8 mouse cellular contexts compared by ENCODE assay signal in genomic region chr15:78833582-78833981, GRCm38 (mm10). TPM values are rescaled to one million over a fixed set of nuclear protein-coding genes. Genes with fewer than 3 reads are reported as not detected.
DNase-seq lines count a peak whose midpoint lies in the region; ATAC-seq and TF ChIP-seq lines count a peak whose summit lies in the region.

No protein-coding gene starts in this region.

- H3K4me1 ChIP-seq in forebrain, embryonic 14.5 days (ENCODE audit: control insufficient read depth, insufficient read depth, low read length): no peaks in the 10 kb centered on the region; the same call in 1 of the 2 replicates
- peaks cover 50% of the 10 kb centered on the region for H3K4me1 ChIP-seq in kidney, postnatal 0 days (replicated peaks; ENCODE audit: insufficient read depth, low read length)
- H3K4me1 ChIP-seq in stomach, embryonic 15.5 days: peaks cover 54% of the 10 kb centered on the region

- no peak overlapping the region for H3K9ac ChIP-seq in forebrain, embryonic 14.5 days (ENCODE audit: low read length)
- H3K9ac ChIP-seq in kidney, postnatal 0 days (ENCODE audit: low read depth, low read length): no peak overlapping the region
- no peak overlapping the region for H3K9ac ChIP-seq in stomach, embryonic 15.5 days

- no peak for TF ChIP-seq CTCF in kidney, postnatal 0 days (IDR thresholded peaks at IDR 0.05; ENCODE audit: low read depth)

- H3K27ac ChIP-seq in forebrain, embryonic 14.5 days (ENCODE audit: low read depth, low read length): peak overlapping the region; percentile 58
- H3K27ac ChIP-seq in kidney, postnatal 0 days: peak overlapping the region; percentile 90
- peak overlapping the region; percentile 87 for H3K27ac ChIP-seq in stomach, embryonic 15.5 days

- 88% methylated on average over 3 of the region's 3 CpGs for WGBS in forebrain, embryonic 14.5 days
- 93% methylated on average over 3 of the region's 3 CpGs for WGBS in kidney, postnatal 0 days
- WGBS in stomach, embryonic 15.5 days: 76% methylated on average over 3 of the region's 3 CpGs

- 0 out of 2 replicates have a peak, but pooled peaks cover 1% of the 10 kb centered on the region for H3K27me3 ChIP-seq in forebrain, embryonic 14.5 days (replicated peaks; ENCODE audit: control insufficient read depth, insufficient read depth, low read length)
- no peaks in the 10 kb centered on the region for H3K27me3 ChIP-seq in kidney, postnatal 0 days (ENCODE audit: insufficient read depth, low read length)
- H3K27me3 ChIP-seq in stomach, embryonic 15.5 days (replicated peaks): no peaks in the 10 kb centered on the region

- DNase-seq in ovary, postnatal 36 days (ENCODE audit: low spot score): peak; percentile 16
- DNase-seq in ovary, adult 18-20 months (ENCODE audit: low spot score): no peak
- DNase-seq in forebrain, embryonic 14.5 days (ENCODE audit: low spot score): no peak
- DNase-seq in kidney, postnatal 0 days (ENCODE audit: low spot score): no peak
- no peak for DNase-seq in right cerebral cortex, postnatal 4 days
- DNase-seq in embryo, embryonic 10 days (ENCODE audit: low spot score): no peak
- no peak for DNase-seq in layer of hippocampus, postnatal 14 days (ENCODE audit: low spot score in 2 of 2)

- ATAC-seq in forebrain, embryonic 14.5 days: no peak
- no peak for ATAC-seq in kidney, postnatal 0 days (replicated peaks; ENCODE audit: low FRiP score, low read depth)
- ATAC-seq in stomach, embryonic 15.5 days (ENCODE audit: insufficient read depth, low FRiP score, low read depth): no peak

- no peaks in the 10 kb centered on the region for H3K36me3 ChIP-seq in forebrain, embryonic 14.5 days (ENCODE audit: control insufficient read depth, insufficient read depth, low read length)
- no peaks in the 10 kb centered on the region for H3K36me3 ChIP-seq in kidney, postnatal 0 days (ENCODE audit: insufficient read depth, low read length)
- no peaks in the 10 kb centered on the region for H3K36me3 ChIP-seq in stomach, embryonic 15.5 days

- no peak overlapping the region for H3K4me3 ChIP-seq in forebrain, embryonic 14.5 days (ENCODE audit: low read depth, low read length)
- H3K4me3 ChIP-seq in kidney, postnatal 0 days (replicated peaks; ENCODE audit: low read depth, low read length): no peak overlapping the region
- H3K4me3 ChIP-seq in stomach, embryonic 15.5 days (replicated peaks): no peak overlapping the region

- H3K4me2 ChIP-seq in forebrain, embryonic 14.5 days (ENCODE audit: low read length): no peak overlapping the region
- no peak overlapping the region for H3K4me2 ChIP-seq in kidney, postnatal 0 days (ENCODE audit: low read length)
- H3K4me2 ChIP-seq in stomach, embryonic 15.5 days: no peak overlapping the region

- H3K9me3 ChIP-seq in forebrain, embryonic 14.5 days (replicated peaks; ENCODE audit: control insufficient read depth, low read length): no peaks in the 10 kb centered on the region
- no peaks in the 10 kb centered on the region for H3K9me3 ChIP-seq in kidney, postnatal 0 days (replicated peaks; ENCODE audit: low read length)
- H3K9me3 ChIP-seq in stomach, embryonic 15.5 days: no peaks in the 10 kb centered on the region

RNA-seq across cellular contexts. Expression of gene Cdc42ep1, which starts 8.8 kb away (rescaled TPM):
- 5.1 and 8.0 TPM in 2 replicates for polyA plus RNA-seq in forebrain, embryonic 14.5 days (2014; fragmentation: Nextera tagmentation; extraction: Ambion mirVana)
- polyA plus RNA-seq in kidney, postnatal 0 days (2015; fragmentation: Nextera tagmentation; extraction: Ambion mirVana): 51.4 and 57.1 TPM in 2 replicates
- polyA plus RNA-seq in stomach, embryonic 15.5 days (2015; fragmentation: Nextera tagmentation; extraction: Ambion mirVana): 54.1 and 62.1 TPM in 2 replicates
- 10 to 100 TPM in 1 of 2 experiments, 1 to 10 TPM in 1; 9.9 to 10.5 TPM for total RNA-seq in layer of hippocampus, postnatal 14 days (2021)

RNA-seq across cellular contexts. Expression of gene Lgals2, which starts 21.7 kb away (rescaled TPM):
- polyA plus RNA-seq in forebrain, embryonic 14.5 days (2014; fragmentation: Nextera tagmentation; extraction: Ambion mirVana): not detected in 2 replicates
- polyA plus RNA-seq in kidney, postnatal 0 days (2015; fragmentation: Nextera tagmentation; extraction: Ambion mirVana): 0.91 and 1.2 TPM in 2 replicates
- polyA plus RNA-seq in stomach, embryonic 15.5 days (2015; fragmentation: Nextera tagmentation; extraction: Ambion mirVana): 210 and 299 TPM in 2 replicates
- not detected for total RNA-seq in layer of hippocampus, postnatal 14 days (2021)

RNA-seq across cellular contexts. Expression of gene Card10, which starts 30.7 kb away (rescaled TPM):
- 1.1 and 1.4 TPM in 2 replicates for polyA plus RNA-seq in forebrain, embryonic 14.5 days (2014; fragmentation: Nextera tagmentation; extraction: Ambion mirVana)
- polyA plus RNA-seq in kidney, postnatal 0 days (2015; fragmentation: Nextera tagmentation; extraction: Ambion mirVana): 8.2 and 9.2 TPM in 2 replicates
- polyA plus RNA-seq in stomach, embryonic 15.5 days (2015; fragmentation: Nextera tagmentation; extraction: Ambion mirVana): 6.6 and 7.6 TPM in 2 replicates
- 1 to 10 TPM; 4.8 to 4.9 TPM for total RNA-seq in layer of hippocampus, postnatal 14 days (2021)

RNA-seq across cellular contexts. Expression of gene Gga1, which starts 43.4 kb away (rescaled TPM):
- 34.8 and 46.5 TPM in 2 replicates for polyA plus RNA-seq in forebrain, embryonic 14.5 days (2014; fragmentation: Nextera tagmentation; extraction: Ambion mirVana)
- 41.5 and 42.8 TPM in 2 replicates for polyA plus RNA-seq in kidney, postnatal 0 days (2015; fragmentation: Nextera tagmentation; extraction: Ambion mirVana)
- polyA plus RNA-seq in stomach, embryonic 15.5 days (2015; fragmentation: Nextera tagmentation; extraction: Ambion mirVana): 47.1 TPM in 2 replicates
- 10 to 100 TPM; 51.3 to 52.4 TPM for total RNA-seq in layer of hippocampus, postnatal 14 days (2021)

Comparison
In these comparisons a context has a peak if more than half of its experiments do, and no peak if none do; other contexts are left out.
1. RNA of gene Lgals2, which starts 21.7 kb away (polyA plus RNA-seq): 210 to 299 TPM in stomach, embryonic 15.5 days; 0.91 to 1.2 TPM in kidney, postnatal 0 days and not detected in forebrain, embryonic 14.5 days; every median in the first group is over 10 times any median in the second.
2. Peak in every context shown above with its lines, with median percentiles within 50 percentile points of each other: H3K27ac ChIP-seq.